Mouse (Mus musculus) spleen, postnatal 4 days (tissue): ENCODE data around the gene Sds.

Source experiments
- DNase-seq, 2 experiments: peaks; one replicate each; pipeline ENCODE4 v3.0.0; 2022; ENCODE audit warnings: low spot score in 2 of 2

The Sds gene

GRCm38 (mm10) chr5:120476296-120476695 lies at the start of gene Sds:
Sds (plus strand) TSS chr5:120476526.
- DNase-seq, result no peak

GRCm38 (mm10) chr5:120426572-120426971 lies 49.8 kb upstream of the Sds start:
- DNase-seq, result no peak

GRCm38 (mm10) chr5:120427451-120427938 lies 48.8 kb upstream of the Sds start:
- DNase-seq, result no peak

DNA sequence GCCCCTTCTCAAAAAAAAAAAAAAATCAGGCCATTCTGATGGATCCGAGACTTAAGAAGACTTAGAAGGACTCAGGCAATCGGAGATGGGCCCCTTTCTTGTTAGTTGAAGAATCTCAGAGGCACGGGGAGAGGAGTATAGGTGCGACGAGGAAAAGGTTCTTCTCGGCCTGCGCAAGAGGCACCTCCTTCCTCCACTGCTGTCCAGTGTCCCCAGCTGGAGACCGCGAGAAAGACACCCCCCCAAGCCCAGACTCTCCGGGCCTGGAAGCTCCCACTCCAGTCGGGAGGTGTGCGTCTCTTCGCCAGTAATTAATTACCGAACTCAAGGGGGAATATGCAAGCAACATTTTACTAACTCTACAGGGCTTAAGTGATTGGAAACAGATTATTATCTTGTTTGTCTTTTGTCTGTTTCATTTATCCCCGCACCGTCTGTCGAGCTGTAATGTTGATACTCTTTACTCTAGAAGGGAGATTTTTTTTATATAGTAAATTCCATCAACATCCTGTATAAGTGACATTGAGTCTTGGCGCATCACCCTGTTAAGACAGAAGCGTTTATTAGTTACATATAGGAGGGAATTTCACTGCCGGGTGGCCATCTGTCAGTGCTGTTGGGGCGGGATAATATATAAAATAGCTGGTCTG lies 48.0 kb upstream of the Sds start:
- DNase-seq, result no peak

- no peak for DNase-seq
These were observed 47.3 kb upstream of the Sds start for GRCm38 (mm10) chr5:120428990-120429389.

- no peak for DNase-seq
These were observed 46.6 kb upstream of the Sds start for GRCm38 (mm10) chr5:120429692-120430091.

- DNase-seq, result no peak
These were observed 45.2 kb upstream of the Sds start for GRCm38 (mm10) chr5:120431001-120431583.

GRCm38 (mm10) chr5:120431649-120432485 lies 44.5 kb upstream of the Sds start, which contains the start of gene Lhx5:
Lhx5 (plus strand) TSS chr5:120431699.
- no peak for DNase-seq

DNA sequence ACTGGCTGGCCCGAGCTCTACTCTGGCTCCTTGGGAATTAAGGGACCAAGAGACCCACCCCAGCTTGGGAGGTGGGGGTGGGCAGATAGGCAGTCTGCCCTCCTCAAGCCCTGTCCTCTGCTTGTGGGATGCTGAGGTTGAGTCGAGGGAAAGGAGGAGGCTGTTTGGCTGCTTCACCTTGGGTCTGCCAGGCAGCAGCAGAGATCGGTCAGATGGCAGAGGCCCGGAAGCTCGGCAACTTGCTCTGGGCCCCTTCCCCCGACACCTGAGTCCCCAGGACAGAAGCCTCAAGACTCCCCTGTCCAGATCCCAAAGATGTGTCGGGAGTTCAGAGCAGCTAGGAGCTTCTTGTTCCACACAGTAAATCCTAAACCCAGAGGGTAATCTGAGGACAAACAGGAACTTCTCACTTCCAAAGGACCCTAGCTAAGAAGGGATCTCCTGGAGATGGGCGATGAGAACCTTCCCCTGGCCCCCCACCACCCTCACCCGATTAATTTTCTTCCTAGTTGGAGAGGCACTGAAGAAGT lies 43.8 kb upstream of the Sds start:
- DNase-seq, result no peak

- DNase-seq, result no peak
These were observed 43.1 kb upstream of the Sds start for GRCm38 (mm10) chr5:120433135-120433760.

DNA sequence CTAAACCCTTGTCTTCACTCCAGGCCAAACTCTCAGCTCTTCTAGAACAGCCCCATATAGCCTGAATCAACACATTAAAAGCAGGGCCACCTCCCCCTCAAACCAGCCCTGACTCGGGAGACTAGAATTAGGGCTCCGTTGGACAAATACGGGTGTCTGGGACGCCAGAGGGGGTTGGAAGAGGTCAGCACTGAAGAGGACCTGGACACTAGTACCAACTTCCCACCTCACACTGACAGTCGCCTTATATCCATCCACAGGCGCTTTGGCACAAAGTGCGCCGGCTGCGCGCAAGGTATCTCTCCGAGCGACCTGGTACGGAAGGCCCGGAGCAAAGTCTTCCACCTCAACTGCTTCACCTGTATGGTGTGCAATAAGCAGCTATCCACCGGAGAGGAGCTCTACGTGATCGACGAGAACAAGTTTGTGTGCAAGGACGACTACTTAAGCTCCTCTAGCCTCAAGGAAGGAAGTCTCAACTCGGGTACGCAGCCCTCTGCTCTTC lies 42.0 kb upstream of the Sds start:
- DNase-seq, result no peak

- no peak for DNase-seq
These were observed 41.2 kb upstream of the Sds start for GRCm38 (mm10) chr5:120435006-120435681.

DNA sequence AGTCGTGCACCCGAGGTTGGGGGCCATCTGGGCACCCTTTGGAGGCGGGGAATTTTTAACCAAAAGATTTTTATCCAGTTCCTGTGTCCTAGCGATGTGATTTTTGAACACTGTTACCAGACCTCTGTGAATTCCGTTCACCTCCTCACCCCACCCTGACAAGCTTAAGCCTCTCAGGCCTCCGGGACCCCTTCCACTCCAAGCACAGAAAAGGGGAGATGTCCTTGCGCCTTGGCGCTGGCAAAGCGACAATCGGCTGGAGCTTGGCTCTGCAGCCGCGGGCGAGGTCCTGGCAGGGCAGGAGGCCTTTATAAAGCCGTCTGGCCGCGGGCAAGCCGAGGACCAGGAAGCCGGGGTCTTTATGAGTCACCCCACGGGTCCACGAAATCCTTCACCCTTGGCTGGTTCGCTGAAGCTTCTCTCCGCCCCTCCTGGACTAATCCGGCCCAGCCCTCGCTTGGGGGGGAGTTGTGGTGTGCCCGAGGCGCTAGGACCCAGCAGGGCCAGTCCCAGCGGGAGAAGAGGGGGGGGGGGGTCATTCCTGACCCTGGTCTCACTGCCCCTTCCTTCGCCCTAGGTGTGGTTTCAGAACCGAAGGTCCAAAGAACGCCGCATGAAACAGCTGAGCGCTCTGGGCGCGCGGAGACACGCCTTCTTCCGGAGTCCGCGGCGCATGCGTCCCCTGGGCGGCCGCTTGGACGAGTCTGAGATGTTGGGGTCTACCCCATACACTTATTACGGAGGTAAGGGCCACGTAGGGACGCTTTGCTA lies 40.4 kb upstream of the Sds start:
- no peak for DNase-seq

GRCm38 (mm10) chr5:120436885-120437495 lies 39.3 kb upstream of the Sds start:
- no peak for DNase-seq

DNA sequence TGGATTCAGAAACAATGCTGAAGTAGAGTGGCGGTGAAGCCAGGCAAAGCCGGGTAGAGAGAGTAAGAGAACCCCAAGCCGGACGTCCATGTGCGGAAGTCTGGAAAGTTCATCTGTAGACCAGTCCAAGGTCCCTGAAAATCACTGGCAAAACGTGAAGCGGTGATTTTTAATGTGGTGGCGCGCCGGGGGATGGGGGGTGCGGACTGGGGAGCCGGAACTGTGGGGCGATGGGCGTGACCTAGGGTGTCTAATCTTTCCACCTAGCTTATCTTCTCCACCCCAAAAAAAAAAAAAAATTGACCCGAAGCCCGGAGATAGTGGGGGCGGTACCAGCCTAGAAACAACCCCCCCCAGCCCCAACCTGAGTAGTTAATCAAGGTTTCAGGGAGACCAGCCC lies 38.8 kb upstream of the Sds start:
- no peak for DNase-seq

DNA sequence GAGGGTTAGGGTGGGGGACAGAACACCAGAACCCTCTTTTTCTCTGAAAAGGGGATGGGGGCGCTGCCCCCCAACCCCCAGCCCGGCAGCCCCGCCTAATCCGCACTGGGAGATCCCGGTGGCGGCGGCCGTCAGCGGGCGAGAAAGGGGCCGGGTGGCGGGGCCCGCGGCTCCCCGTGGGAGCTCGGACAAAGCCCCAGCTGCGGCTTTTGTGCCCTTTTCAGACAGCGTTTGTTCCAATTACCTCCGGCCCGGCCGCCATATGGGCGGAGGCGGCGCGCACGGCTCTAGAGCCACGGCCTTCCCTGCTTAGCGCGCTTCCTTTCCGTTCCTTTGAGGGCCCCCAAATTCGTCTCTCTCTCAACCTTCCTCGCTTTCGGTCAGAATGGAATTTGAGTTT lies 38.3 kb upstream of the Sds start:
- no peak for DNase-seq

DNA sequence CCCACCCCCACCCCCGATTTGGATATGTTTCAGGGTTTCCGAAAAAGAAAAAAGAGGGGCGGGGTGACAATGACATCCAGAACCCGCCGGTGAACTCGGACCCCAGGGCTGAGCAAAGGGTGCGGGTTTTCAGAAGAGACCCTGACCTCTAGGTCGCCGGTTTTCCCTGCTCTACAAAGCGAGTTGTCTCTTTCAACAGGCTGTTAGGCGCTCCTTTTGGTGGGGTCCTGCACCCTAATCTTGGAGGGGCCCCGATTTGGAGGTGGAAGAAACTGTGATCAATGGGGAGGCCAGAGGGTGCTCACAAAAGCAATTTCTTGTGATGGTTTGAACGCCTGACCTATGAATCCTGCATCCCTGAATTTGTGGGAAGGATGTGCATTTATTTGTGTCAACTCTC lies 37.9 kb upstream of the Sds start:
- DNase-seq, result no peak

DNA sequence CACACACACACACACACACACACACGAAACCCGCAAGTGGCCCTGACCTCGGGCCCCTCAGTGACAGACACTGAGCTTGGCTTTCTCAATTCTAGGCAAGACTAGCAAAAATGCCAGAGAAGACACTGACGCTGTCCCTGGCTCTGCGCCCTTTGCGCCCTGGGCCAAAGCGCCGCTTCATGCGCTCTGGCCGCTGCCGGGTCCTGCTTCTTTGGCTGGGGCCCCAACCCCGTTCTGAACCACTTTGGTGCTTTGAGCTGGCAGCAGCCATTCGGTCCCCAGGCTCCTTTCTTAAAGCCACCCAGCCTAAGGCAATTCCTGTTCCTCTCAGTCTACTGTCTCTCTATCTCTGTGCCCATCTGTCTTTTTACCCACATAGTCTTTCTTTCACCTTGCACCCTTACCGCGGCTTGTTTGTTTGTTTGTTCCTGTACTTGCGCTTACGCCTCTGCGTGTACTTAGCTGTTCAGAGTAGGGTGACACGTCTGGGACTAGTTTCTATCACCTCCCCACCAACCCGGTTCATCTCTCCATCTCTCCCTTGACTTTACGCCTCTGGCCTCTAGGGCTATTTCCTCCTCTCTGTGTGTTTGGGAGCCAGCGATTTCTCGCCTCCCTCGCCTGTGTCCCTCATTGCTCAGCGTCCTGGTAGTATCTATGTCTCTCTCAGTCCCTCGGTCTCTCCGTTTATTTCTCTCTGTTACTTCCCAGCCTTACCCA lies 37.2 kb upstream of the Sds start:
- DNase-seq, result no peak
